Mouse (Mus musculus) small intestine, adult 2 months (tissue): ENCODE data around the gene Egfl8. TPM values are rescaled to one million over a fixed set of nuclear protein-coding genes. Genes with fewer than 3 reads are reported as not detected.

Experiments
- H3K27ac ChIP-seq: fragments of 200-500 bp; 2 replicates; pipeline ENCODE4 v1.5.1; 2012; ENCODE audit warnings: low read depth, low read length, control low read depth, inconsistent platforms; ENCODE audit not compliant: insufficient read depth
- H3K27me3 ChIP-seq: fragments of 200-500 bp; 2 replicates; pipeline ENCODE4 v1.6.1; 2012; ENCODE audit warnings: mild to moderate bottlenecking, moderate library complexity, low read length, inconsistent platforms; ENCODE audit not compliant: control insufficient read depth, insufficient read depth
- H3K36me3 ChIP-seq: fragments of 200-500 bp; 2 replicates; pipeline ENCODE4 v1.6.1; 2012; ENCODE audit warnings: mild to moderate bottlenecking, low read length, control low read depth, inconsistent platforms; ENCODE audit not compliant: control insufficient read depth, insufficient read depth
- H3K4me1 ChIP-seq: fragments of 200-500 bp; 2 replicates; pipeline ENCODE4 v1.6.1; 2012; ENCODE audit warnings: low read length, inconsistent platforms, mixed read lengths; ENCODE audit not compliant: control insufficient read depth, insufficient read depth, insufficient read length
- H3K4me3 ChIP-seq: fragments of 200-500 bp; 2 replicates; pipeline ENCODE4 v1.5.1; 2012; ENCODE audit warnings: low read depth, mild to moderate bottlenecking, control low read depth, inconsistent platforms, low read length, moderate library complexity
- CTCF ChIP-seq: fragments of 200-500 bp; IDR thresholded peaks from 2 replicates; pipeline ENCODE4 v1.5.1; 2012; ENCODE audit warnings: low read depth, mild to moderate bottlenecking, control low read depth, inconsistent platforms, low read length, moderate library complexity, mixed read lengths; ENCODE audit not compliant: insufficient replicate concordance, insufficient read length; ENCODE audit errors: extremely low read depth
- POLR2A ChIP-seq: fragments of 200-500 bp; IDR thresholded peaks from 2 replicates; pipeline ENCODE4 v1.6.1; 2012; ENCODE audit warnings: low read depth, mild to moderate bottlenecking, control low read depth, inconsistent platforms, low read length, moderate library complexity
- WGBS: fragments of 180-500 bp; shearing (Covaris S2); methylation state at CpG from one replicate; pipeline ENCODE4 v1.1.7; 2018; 5-methylcytosine and 5-hydroxymethylcytosine counted together
- polyA plus RNA-seq: library from polyadenylated mRNA; depleted of rRNA; stranded (reverse); fragments of >200 nt; gene quantifications from 2 replicates; pipeline ENCODE4 v1.2.3, GENCODE M21; 2012

Egfl8 gene
- polyA plus RNA-seq, 1 experiment = 2.3 TPM

- Histone ChIP-seq H3K4me1 (peaks cover 13% of the 10 kb centered on the region), H3K36me3 (no peaks in the 10 kb centered on the region), H3K27me3 (peaks cover 14% of the 10 kb centered on the region), H3K4me3 (peak overlapping the region; percentile 38), H3K27ac (no peak overlapping the region)
- TF ChIP-seq CTCF (no peak), POLR2A (no peak)
- WGBS = 24% methylated on average over 12 of the region's 12 CpGs
Measured at GRCm38 (mm10) chr17:34631647-34632046, 15.9 kb upstream of the Egfl8 start.

- Histone ChIP-seq H3K36me3 (no peaks in the 10 kb centered on the region), H3K27ac (no peak overlapping the region), H3K4me1 (peaks cover 13% of the 10 kb centered on the region), H3K4me3 (peak overlapping the region; percentile 57), H3K27me3 (peaks cover 14% of the 10 kb centered on the region)
- 8% methylated on average over 44 of the region's 48 CpGs for WGBS
- TF ChIP-seq CTCF (no peak), POLR2A (no peak)
Measured at GRCm38 (mm10) chr17:34630761-34631301, 15.1 kb upstream of the Egfl8 start.

- WGBS = 68% methylated on average over 12 of the region's 12 CpGs
- Histone ChIP-seq H3K27ac (peak overlapping the region; percentile 44; the same call in 1 of the 2 replicates), H3K4me1 (peaks cover 13% of the 10 kb centered on the region), H3K4me3 (peak overlapping the region; percentile 57), H3K36me3 (no peaks in the 10 kb centered on the region; the same call in 1 of the 2 replicates), H3K27me3 (peaks cover 14% of the 10 kb centered on the region)
- TF ChIP-seq POLR2A (no peak), CTCF (no peak)
Measured at GRCm38 (mm10) chr17:34629796-34630603, 14.2 kb upstream of the Egfl8 start.

GRCm38 (mm10) chr17:34629221-34629751, 13.5 kb upstream of the Egfl8 start, which contains the start of gene Prrt1:
Gene Prrt1 (plus strand): TSS chr17:34629533.
- Histone ChIP-seq H3K27me3 (peaks cover 14% of the 10 kb centered on the region), H3K27ac (peak within 1 kb of the TSS; percentile 89), H3K36me3 (no peaks in the 10 kb centered on the region; the same call in 1 of the 2 replicates), H3K4me3 (peak within 1 kb of the TSS; percentile 74), H3K4me1 (peaks cover 13% of the 10 kb centered on the region)
- TF ChIP-seq POLR2A = no peak
- TF ChIP-seq CTCF = no peak
- 61% methylated on average over 16 of the region's 16 CpGs for WGBS

GRCm38 (mm10) chr17:34628644-34628967, 12.8 kb upstream of the Egfl8 start:
- peaks cover 14% of the 10 kb centered on the region for H3K27me3 ChIP-seq
- no peak for TF ChIP-seq CTCF
- no peak for TF ChIP-seq POLR2A
- H3K27ac ChIP-seq = peak overlapping the region; percentile 89
- H3K4me1 ChIP-seq = peaks cover 13% of the 10 kb centered on the region
- no peaks in the 10 kb centered on the region; the same call in 1 of the 2 replicates for H3K36me3 ChIP-seq
- 14% methylated on average over 5 of the region's 5 CpGs for WGBS
- peak overlapping the region; percentile 74; the same call in 1 of the 2 replicates for H3K4me3 ChIP-seq

GRCm38 (mm10) chr17:34627943-34628643, 12.3 kb upstream of the Egfl8 start, which contains the start of gene Ppt2:
Gene Ppt2 (minus strand): TSS chr17:34628510.
- peak within 1 kb of the TSS; percentile 89 for H3K27ac ChIP-seq
- 3% methylated on average over 29 of the region's 29 CpGs for WGBS
- H3K4me3 ChIP-seq = peak within 1 kb of the TSS; percentile 74
- peaks cover 13% of the 10 kb centered on the region for H3K4me1 ChIP-seq
- H3K36me3 ChIP-seq = no peaks in the 10 kb centered on the region; the same call in 1 of the 2 replicates
- TF ChIP-seq CTCF = no peak
- 0 out of 2 replicates have a peak, but pooled peaks have one; percentile 29 for TF ChIP-seq POLR2A
- peaks cover 14% of the 10 kb centered on the region for H3K27me3 ChIP-seq
